Mouse (Mus musculus) adrenal gland, postnatal 0 days (tissue): Measurements from ENCODE around the gene Rbpj. TPM values are rescaled to one million over a fixed set of nuclear protein-coding genes. Genes with fewer than 3 reads are reported as not detected.

Source experiments
- polyA plus RNA-seq: library from polyadenylated mRNA; unstranded; fragments of >200 nt; fragmentation: Nextera tagmentation; extraction: Ambion mirVana; gene quantifications from 2 replicates; pipeline ENCODE4 v1.2.1, GENCODE M21; 2015

The Rbpj gene
- 19.9 and 25.3 TPM in 2 replicates for polyA plus RNA-seq

GRCm38 (mm10) chr5:53465883-53466282 is at the start of gene Rbpj:
Gene Rbpj, plus strand, starts transcription at chr5:53466152.

Other genes with a start within 250 kb of the Rbpj start
- 145 and 252 TPM in 2 replicates for gene Smim20, start 199.1 kb upstream of the Rbpj start, polyA plus RNA-seq
- 0.15 and 0.46 TPM in 2 replicates for gene Cckar, start 241.6 kb downstream of the Rbpj start, polyA plus RNA-seq